20 mouse cellular contexts compared by ENCODE assay signal in genomic region chr13:56289261-56289660, GRCm38 (mm10). TPM values are rescaled to one million over a fixed set of nuclear protein-coding genes. Genes with fewer than 3 reads are reported as not detected.
A peak's percentile ranks its signal among the peaks of the same experiment; 100 is the strongest.
DNase-seq lines count a peak whose midpoint lies in the region; ATAC-seq and TF ChIP-seq lines count a peak whose summit lies in the region.
"Had no signal": no experiment of that assay in that cellular context is flagged by ENCODE, and none has a peak within 500 bp of the region (broad histone marks: within the 10 kb centered on the region; RNA-seq: fewer than 3 reads in every experiment).

No protein-coding gene starts in this region.

- H3K9me3 ChIP-seq in hindbrain, embryonic 11.5 days (ENCODE audit: control insufficient read depth, low read length): 0 out of 2 replicates have a peak, but pooled peaks cover 3% of the 10 kb centered on the region
- 0 out of 2 replicates have a peak, but pooled peaks cover 3% of the 10 kb centered on the region for H3K9me3 ChIP-seq in hindbrain, embryonic 16.5 days (ENCODE audit: control insufficient read depth, low read length)
- H3K9me3 ChIP-seq in embryonic facial prominence, embryonic 14.5 days (ENCODE audit: control insufficient read depth, low read length): no peaks in the 10 kb centered on the region
- no peaks in the 10 kb centered on the region for H3K9me3 ChIP-seq in limb, embryonic 15.5 days

- no peak overlapping the region for H3K4me2 ChIP-seq in hindbrain, embryonic 11.5 days (replicated peaks; ENCODE audit: low read depth, low read length)
- H3K4me2 ChIP-seq in hindbrain, embryonic 16.5 days (ENCODE audit: low read length): no peak overlapping the region
- peak overlapping the region; percentile 23; the same call in 1 of the 2 replicates for H3K4me2 ChIP-seq in embryonic facial prominence, embryonic 14.5 days (ENCODE audit: low read depth, low read length)
- H3K4me2 ChIP-seq in limb, embryonic 15.5 days: peak overlapping the region; percentile 30; the same call in 1 of the 2 replicates

- H3K27me3 ChIP-seq in hindbrain, embryonic 11.5 days (ENCODE audit: control insufficient read depth, insufficient read depth, low read length): peaks cover 16% of the 10 kb centered on the region
- peaks cover 19% of the 10 kb centered on the region for H3K27me3 ChIP-seq in hindbrain, embryonic 16.5 days (replicated peaks; ENCODE audit: control insufficient read depth, insufficient read depth, low read length)
- H3K27me3 ChIP-seq in embryonic facial prominence, embryonic 14.5 days (replicated peaks; ENCODE audit: control insufficient read depth, insufficient read depth, low read length): peaks cover 13% of the 10 kb centered on the region
- H3K27me3 ChIP-seq in limb, embryonic 15.5 days: peaks cover 16% of the 10 kb centered on the region; the same call in 1 of the 2 replicates

- TF ChIP-seq POLR2A in brain, embryonic 14.5 days (IDR thresholded peaks at IDR 0.05; ENCODE audit: borderline replicate concordance, extremely low read depth, insufficient read depth, insufficient read length, poor library complexity, severe bottlenecking): no peak

- H3K4me3 ChIP-seq in hindbrain, embryonic 11.5 days (ENCODE audit: low read depth, low read length): no peak overlapping the region
- H3K4me3 ChIP-seq in hindbrain, embryonic 16.5 days (ENCODE audit: low read length): no peak overlapping the region
- H3K4me3 ChIP-seq in embryonic facial prominence, embryonic 14.5 days (ENCODE audit: low read depth, low read length): no peak overlapping the region
- no peak overlapping the region for H3K4me3 ChIP-seq in limb, embryonic 15.5 days
- H3K4me3 ChIP-seq: gastrocnemius, adult 2 months had no signal

- TF ChIP-seq CTCF in brain, embryonic 14.5 days (IDR thresholded peaks at IDR 0.05; ENCODE audit: borderline replicate concordance, extremely low read depth, insufficient read depth, insufficient read length): no peak

- no peaks in the 10 kb centered on the region for H3K36me3 ChIP-seq in hindbrain, embryonic 11.5 days (ENCODE audit: control insufficient read depth, insufficient read depth, low read length)
- H3K36me3 ChIP-seq in hindbrain, embryonic 16.5 days (ENCODE audit: control insufficient read depth, insufficient read depth, low read length): no peaks in the 10 kb centered on the region
- H3K36me3 ChIP-seq in embryonic facial prominence, embryonic 14.5 days (ENCODE audit: control insufficient read depth, insufficient read depth, low read length): peaks cover 10% of the 10 kb centered on the region; the same call in 1 of the 2 replicates
- H3K36me3 ChIP-seq in limb, embryonic 15.5 days: 0 out of 2 replicates have a peak, but pooled peaks cover 5% of the 10 kb centered on the region
- H3K36me3 ChIP-seq: G1E had no signal

- peak; percentile 23 for DNase-seq in hindbrain, embryonic 11.5 days (ENCODE audit: low spot score)
- peak; percentile 52 for DNase-seq in brain, embryonic 14.5 days (ENCODE audit: low read depth)
- peak; percentile 58 for DNase-seq in embryonic facial prominence, embryonic 14.5 days (ENCODE audit: low spot score)
- no peak for DNase-seq in layer of hippocampus, postnatal 10 days (ENCODE audit: low spot score in 2 of 2)
- no peak for DNase-seq in left cerebral cortex, postnatal 25 days (ENCODE audit: low spot score in 2 of 2)
- DNase-seq: adrenal gland, adult 2 months; cerebellum, adult 11-12 months; gastrocnemius, adult 2 months; heart, adult 11 months; kidney, adult 2 months; layer of hippocampus, postnatal 36 days; liver; lung, adult 2 months; right cerebral cortex, postnatal 4 days had no signal

- H3K4me1 ChIP-seq in hindbrain, embryonic 11.5 days (replicated peaks; ENCODE audit: control insufficient read depth, insufficient read depth, low read length): 0 out of 2 replicates have a peak, but pooled peaks cover 4% of the 10 kb centered on the region
- H3K4me1 ChIP-seq in hindbrain, embryonic 16.5 days (ENCODE audit: control insufficient read depth, insufficient read depth, low read depth, low read length): no peaks in the 10 kb centered on the region; the same call in 1 of the 2 replicates
- peaks cover 8% of the 10 kb centered on the region for H3K4me1 ChIP-seq in embryonic facial prominence, embryonic 14.5 days (ENCODE audit: control insufficient read depth, insufficient read depth, low read length)
- H3K4me1 ChIP-seq in limb, embryonic 15.5 days: peaks cover 30% of the 10 kb centered on the region

- 0 out of 2 replicates have a peak overlapping the region, but pooled peaks have one; percentile 6 for H3K27ac ChIP-seq in hindbrain, embryonic 11.5 days (ENCODE audit: low read depth, low read length)
- H3K27ac ChIP-seq in hindbrain, embryonic 16.5 days (ENCODE audit: low read depth, low read length): no peak overlapping the region
- no peak overlapping the region; the same call in 1 of the 2 replicates for H3K27ac ChIP-seq in embryonic facial prominence, embryonic 14.5 days (replicated peaks; ENCODE audit: low read depth, low read length)
- H3K27ac ChIP-seq in limb, embryonic 15.5 days: peak overlapping the region; percentile 73
- H3K27ac ChIP-seq: gastrocnemius, adult 2 months had no signal

- 73% methylated on average over 11 of the region's 11 CpGs for WGBS in hindbrain, embryonic 11.5 days
- WGBS in hindbrain, embryonic 16.5 days: 64% methylated on average over 11 of the region's 11 CpGs
- 26% methylated on average over 11 of the region's 11 CpGs for WGBS in embryonic facial prominence, embryonic 14.5 days
- 25% methylated on average over 11 of the region's 11 CpGs for WGBS in limb, embryonic 15.5 days

- intact Hi-C loops in left cerebral cortex, postnatal 25 days (cut with DNase I): loop anchor here (5.0 kb wide), 1 partner anchor 48 kb away; no protein-coding TSS in a partner anchor

- ATAC-seq in hindbrain, embryonic 11.5 days (ENCODE audit: low FRiP score): no peak
- ATAC-seq in hindbrain, embryonic 16.5 days: no peak
- ATAC-seq in embryonic facial prominence, embryonic 14.5 days (ENCODE audit: low read depth): peak; percentile 60; the same call in 1 of the 2 replicates
- no peak for ATAC-seq in limb, embryonic 15.5 days (ENCODE audit: insufficient number of reproducible peaks, low FRiP score, low TSS enrichment, low read depth)

- H3K9ac ChIP-seq in hindbrain, embryonic 11.5 days (ENCODE audit: low read depth, low read length): no peak overlapping the region
- no peak overlapping the region for H3K9ac ChIP-seq in hindbrain, embryonic 16.5 days (ENCODE audit: low read depth, low read length)
- H3K9ac ChIP-seq in embryonic facial prominence, embryonic 14.5 days (ENCODE audit: low read depth, low read length): no peak overlapping the region
- H3K9ac ChIP-seq in limb, embryonic 15.5 days: no peak overlapping the region

RNA-seq across cellular contexts. Expression of gene Cxcl14, which starts 7.1 kb away (rescaled TPM):
- 19.3 and 23.4 TPM in 2 replicates for polyA plus RNA-seq in hindbrain, embryonic 11.5 days (2014; fragmentation: Nextera tagmentation; extraction: Ambion mirVana)
- 7.8 and 10.2 TPM in 2 replicates for polyA plus RNA-seq in hindbrain, embryonic 16.5 days (2015; fragmentation: Nextera tagmentation; extraction: Ambion mirVana)
- polyA plus RNA-seq in brain, embryonic 14.5 days (2012; rRNA removed): 30.1 and 35.9 TPM in 2 replicates
- polyA plus RNA-seq in embryonic facial prominence, embryonic 14.5 days (2014; fragmentation: Nextera tagmentation; extraction: Ambion mirVana): 126 and 202 TPM in 2 replicates
- polyA plus RNA-seq in limb, embryonic 15.5 days (2015; fragmentation: Nextera tagmentation; extraction: Ambion mirVana): 624 and 644 TPM in 2 replicates
- total RNA-seq in layer of hippocampus, postnatal 10 days (2021): 10 to 100 TPM; 81.4 to 86.1 TPM
- 100 to 1,000 TPM; 130 to 158 TPM for total RNA-seq in left cerebral cortex, postnatal 25 days (2021)
- total RNA-seq: G1E had no signal
- polyA plus RNA-seq: G1E had no signal

RNA-seq across cellular contexts. Expression of gene Neurog1, which starts 37.3 kb away (rescaled TPM):
- 30.6 and 37.4 TPM in 2 replicates for polyA plus RNA-seq in hindbrain, embryonic 11.5 days (2014; fragmentation: Nextera tagmentation; extraction: Ambion mirVana)
- 0.11 and 1.0 TPM in 2 replicates for polyA plus RNA-seq in hindbrain, embryonic 16.5 days (2015; fragmentation: Nextera tagmentation; extraction: Ambion mirVana)
- 10.1 and 17.1 TPM in 2 replicates for polyA plus RNA-seq in brain, embryonic 14.5 days (2012; rRNA removed)
- polyA plus RNA-seq in embryonic facial prominence, embryonic 14.5 days (2014; fragmentation: Nextera tagmentation; extraction: Ambion mirVana): 1.7 and 2.2 TPM in 2 replicates
- not detected in 2 replicates for polyA plus RNA-seq in limb, embryonic 15.5 days (2015; fragmentation: Nextera tagmentation; extraction: Ambion mirVana)
- total RNA-seq in layer of hippocampus, postnatal 10 days (2021): not detected
- total RNA-seq in left cerebral cortex, postnatal 25 days (2021): under 1 TPM; 0.18 to 0.34 TPM
- total RNA-seq: adrenal gland, adult 2 months; gastrocnemius, adult 2 months; hematopoietic stem cell, adult 5-6 weeks had no signal
- polyA plus RNA-seq: adrenal gland, adult 2 months; G1E; heart, embryonic 14.5 days; kidney, adult 2 months; large intestine, adult 2 months; lung, adult 2 months had no signal

Comparison
In these comparisons a context has a peak if more than half of its experiments do, and no peak if none do; other contexts are left out.
1. H3K27ac ChIP-seq: peak in hindbrain, embryonic 11.5 days (single experiment) and limb, embryonic 15.5 days (single experiment); none in hindbrain, embryonic 16.5 days (single experiment) and embryonic facial prominence, embryonic 14.5 days (single experiment).
2. DNase-seq: peak in hindbrain, embryonic 11.5 days (single experiment), brain, embryonic 14.5 days (single experiment) and embryonic facial prominence, embryonic 14.5 days (single experiment); none in layer of hippocampus, postnatal 10 days (0 of 2) and left cerebral cortex, postnatal 25 days (0 of 2).
3. H3K4me2 ChIP-seq: peak in embryonic facial prominence, embryonic 14.5 days (single experiment) and limb, embryonic 15.5 days (single experiment); none in hindbrain, embryonic 11.5 days (single experiment) and hindbrain, embryonic 16.5 days (single experiment).